8 mouse cellular contexts compared by ENCODE assay signal in the genomic region with DNA sequence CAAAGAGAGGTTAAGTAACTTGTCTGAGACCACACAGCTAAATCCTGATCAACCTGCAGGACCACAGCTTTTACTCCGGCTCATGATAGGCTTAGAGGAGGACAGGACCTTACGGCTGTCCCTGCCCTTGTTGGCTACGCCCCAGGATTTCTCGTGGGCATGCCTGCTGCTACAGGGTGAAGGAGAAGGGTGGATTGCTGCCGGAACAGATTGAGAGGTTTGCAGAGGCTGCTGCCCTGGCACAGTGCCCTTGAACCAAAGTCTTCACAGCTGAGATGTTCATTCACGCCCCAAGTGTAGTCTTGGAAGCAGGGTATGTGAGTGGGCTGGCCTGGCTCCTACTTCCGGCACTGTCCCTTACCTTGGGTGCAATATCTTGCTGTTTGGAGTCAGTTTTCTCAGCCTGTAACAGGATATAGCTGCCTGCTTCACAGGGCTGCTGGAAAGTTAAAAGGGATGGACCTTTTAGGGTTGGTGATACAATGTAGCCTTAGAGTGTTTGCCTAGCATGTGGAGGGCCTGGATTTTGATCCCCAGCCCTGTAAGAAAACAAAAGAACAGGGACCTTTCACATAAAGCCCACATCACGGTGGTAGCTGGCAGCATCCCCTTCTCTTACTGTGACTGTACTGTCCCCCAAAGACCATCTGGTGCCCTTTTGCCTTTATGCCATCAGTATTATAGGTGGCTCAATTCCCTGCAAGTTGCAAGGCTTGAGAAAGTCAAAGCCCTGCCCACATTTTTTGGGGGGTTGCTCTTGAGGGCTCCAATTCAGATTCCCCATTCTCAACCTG. TPM values are rescaled to one million over a fixed set of nuclear protein-coding genes. Genes with fewer than 3 reads are reported as not detected.
A peak's percentile ranks its signal among the peaks of the same experiment; 100 is the strongest.
DNase-seq lines count a peak whose midpoint lies in the region; ATAC-seq lines count a peak whose summit lies in the region.

No protein-coding gene starts in this region.

- DNase-seq in gastrocnemius, postnatal 10 days = peak; percentile 37
- no peak for DNase-seq in gastrocnemius, postnatal 25 days
- peak; percentile 77 for DNase-seq in cerebellum, adult 11-12 months
- DNase-seq in gonadal fat pad, adult 2 months (ENCODE audit: low read depth) = peak; percentile 62
- DNase-seq in lung, postnatal 36 days = peak; percentile 6
- DNase-seq in frontal cortex, postnatal 14 days (ENCODE audit: low spot score in 2 of 2) = no peak
- no peak for DNase-seq in spleen, postnatal 14 days (ENCODE audit: low spot score in 2 of 2)

- no peak for ATAC-seq in CD4-positive, CD25-positive, alpha-beta regulatory T cell, adult 4 months

RNA-seq across cellular contexts. Expression of gene Cntn2, which starts 18.0 kb away (rescaled TPM):
- total RNA-seq in gastrocnemius, postnatal 10 days (2021) = under 1 TPM; 0.11 to 0.21 TPM
- total RNA-seq in gastrocnemius, postnatal 25 days (2021) = under 1 TPM; 0.05 to 0.35 TPM
- 0.26 and 0.36 TPM in 2 replicates for polyA plus RNA-seq in gonadal fat pad, adult 2 months (2012; rRNA removed)
- polyA plus RNA-seq in CD4-positive, CD25-positive, alpha-beta regulatory T cell, adult 4 months (2017; shearing (Covaris generic)) = not detected

RNA-seq across cellular contexts. Expression of gene Tmem81, which starts 55.1 kb away (rescaled TPM):
- total RNA-seq in gastrocnemius, postnatal 10 days (2021) = 1 to 10 TPM; 1.3 to 1.9 TPM
- total RNA-seq in gastrocnemius, postnatal 25 days (2021) = 1 to 10 TPM in 1 of 2 experiments, under 1 TPM in 1; 0.94 to 1.2 TPM
- 2.1 and 2.4 TPM in 2 replicates for polyA plus RNA-seq in gonadal fat pad, adult 2 months (2012; rRNA removed)
- polyA plus RNA-seq in CD4-positive, CD25-positive, alpha-beta regulatory T cell, adult 4 months (2017; shearing (Covaris generic)) = 1 to 10 TPM; 6.2 to 9.3 TPM

Comparison
In these comparisons a context has a peak if more than half of its experiments do, and no peak if none do; other contexts are left out.
1. DNase-seq: peak in gastrocnemius, postnatal 10 days (single experiment), cerebellum, adult 11-12 months (single experiment), gonadal fat pad, adult 2 months (single experiment) and lung, postnatal 36 days (single experiment); none in gastrocnemius, postnatal 25 days (single experiment), frontal cortex, postnatal 14 days (0 of 2) and spleen, postnatal 14 days (0 of 2).